Mouse (Mus musculus): ENCODE results near the gene Clcnkb.

GRCm38 (mm10) chr4:141463472-141463871 is 47.7 kb upstream of the Clcnkb start:
- no peak for TF ChIP-seq CTCF (IDR thresholded peaks at IDR 0.05; ENCODE audit: borderline replicate concordance, insufficient read depth, low read depth, low read length)
- TF ChIP-seq POLR2A (IDR thresholded peaks at IDR 0.05; ENCODE audit: borderline replicate concordance, insufficient read depth, low read length) = no peak

Data from cerebellum, adult 2 months (tissue).